Mouse (Mus musculus) hindbrain, embryonic 13.5 days (tissue): ENCODE results near the gene Eef2. TPM values are rescaled to one million over a fixed set of nuclear protein-coding genes. Genes with fewer than 3 reads are reported as not detected.
"Not testable (repeated sequence)": the region's sequence is repeated elsewhere in the genome, so short reads cannot be mapped to it uniquely, and the experiment has no call there.

Experiments
- ATAC-seq: fragments of 200-750 bp; cut with Nextera tagmentation; 2 replicates; pipeline ENCODE4 v1.8.0; 2017; ENCODE audit warnings: moderate TSS enrichment; ENCODE audit not compliant: low FRiP score
- H3K27ac ChIP-seq: fragments of 300-500 bp; sonication (generic); 2 replicates; pipeline ENCODE4 v1.5.1; 2015; ENCODE audit warnings: inconsistent platforms, mild to moderate bottlenecking, moderate library complexity
- H3K27me3 ChIP-seq: fragments of 300-500 bp; sonication (generic); 2 replicates; pipeline ENCODE4 v1.6.1; 2015; ENCODE audit warnings: mild to moderate bottlenecking, inconsistent platforms
- H3K36me3 ChIP-seq: fragments of 300-500 bp; sonication (generic); 2 replicates; pipeline ENCODE4 v1.6.1; 2015; ENCODE audit warnings: mild to moderate bottlenecking, inconsistent platforms
- H3K4me1 ChIP-seq: fragments of 300-500 bp; sonication (generic); replicated peaks from 2 replicates; pipeline ENCODE4 v1.6.1; 2015; ENCODE audit warnings: inconsistent platforms
- H3K4me2 ChIP-seq: fragments of 300-500 bp; sonication (generic); 2 replicates; pipeline ENCODE4 v1.6.1; 2015; ENCODE audit warnings: inconsistent platforms, mild to moderate bottlenecking, moderate library complexity
- H3K4me3 ChIP-seq: fragments of 300-500 bp; sonication (generic); 2 replicates; pipeline ENCODE4 v1.5.1; 2015; ENCODE audit warnings: mild to moderate bottlenecking, inconsistent platforms
- H3K9ac ChIP-seq: fragments of 300-500 bp; sonication (generic); 2 replicates; pipeline ENCODE4 v1.6.1; 2015; ENCODE audit warnings: mild to moderate bottlenecking, inconsistent platforms
- H3K9me3 ChIP-seq: fragments of 300-500 bp; sonication (generic); 2 replicates; pipeline ENCODE4 v1.6.1; 2016; ENCODE audit warnings: inconsistent platforms
- WGBS: fragments of 180-500 bp; shearing (Covaris S2); methylation state at CpG from one replicate; pipeline ENCODE4 v1.1.7; 2015; 5-methylcytosine and 5-hydroxymethylcytosine counted together
- polyA plus RNA-seq: library from polyadenylated mRNA; unstranded; fragments of >200 nt; fragmentation: Nextera tagmentation; extraction: Ambion mirVana; gene quantifications from 2 replicates; pipeline ENCODE4 v1.2.1, GENCODE M21; 2015

Gene Eef2
- polyA plus RNA-seq, 1 experiment from 2014 or later, result 561 TPM

DNA sequence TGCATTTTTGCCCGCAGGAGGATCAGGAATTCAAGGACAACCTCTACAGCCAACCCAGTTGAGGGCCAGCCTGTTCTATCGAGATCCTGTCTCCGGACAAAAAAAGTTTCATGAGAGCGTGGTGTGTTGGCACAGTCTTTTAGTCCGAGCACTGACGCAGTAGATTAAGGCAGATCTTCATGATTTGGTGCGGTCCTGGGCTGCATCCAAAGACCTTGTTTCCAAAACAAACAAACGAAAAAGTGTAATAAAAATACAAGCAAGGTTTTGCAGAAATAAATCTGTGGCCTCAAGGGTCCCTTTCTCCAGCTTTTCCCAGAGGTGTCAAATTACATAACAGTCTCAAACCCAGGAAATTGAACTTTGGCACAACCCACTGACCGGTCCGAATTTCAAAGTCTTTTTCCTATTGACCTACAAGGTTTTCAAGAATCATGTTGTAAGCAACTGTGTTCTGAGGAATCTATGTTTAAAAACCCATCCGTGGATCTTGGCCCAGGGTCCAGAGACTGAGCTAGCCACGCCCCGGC lies 430 bp upstream of the Eef2 start:
- Histone ChIP-seq H3K27ac (peak overlapping the region; percentile 98), H3K27me3 (no peaks in the 10 kb centered on the region), H3K9ac (peak overlapping the region; percentile 58), H3K36me3 (peaks cover 37% of the 10 kb centered on the region), H3K4me2 (peak overlapping the region; percentile 97), H3K9me3 (no peaks in the 10 kb centered on the region), H3K4me3 (peak overlapping the region; percentile 94), H3K4me1 (peaks cover 69% of the 10 kb centered on the region)
- no peak for ATAC-seq
- WGBS, result 8% methylated on average over 13 of the region's 13 CpGs

DNA sequence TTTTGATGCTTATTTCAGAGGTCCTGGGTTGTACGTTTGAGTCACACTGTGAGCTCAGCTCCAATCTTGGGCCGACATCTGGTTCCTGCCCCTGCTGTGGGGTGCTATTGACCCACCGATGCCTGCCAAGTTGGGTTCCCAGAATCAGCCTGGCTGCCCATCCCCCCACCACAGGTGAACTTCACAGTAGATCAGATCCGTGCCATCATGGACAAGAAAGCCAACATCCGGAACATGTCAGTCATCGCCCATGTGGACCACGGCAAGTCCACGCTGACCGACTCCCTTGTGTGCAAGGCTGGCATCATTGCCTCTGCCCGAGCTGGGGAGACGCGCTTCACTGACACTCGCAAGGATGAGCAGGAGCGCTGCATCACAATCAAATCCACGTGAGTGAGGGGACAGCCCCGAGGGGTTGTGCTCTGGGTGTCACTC lies 1.1 kb downstream of the Eef2 start:
- H3K9ac ChIP-seq, result peak overlapping the region; percentile 100
- H3K36me3 ChIP-seq, result peaks cover 52% of the 10 kb centered on the region
- peaks cover 78% of the 10 kb centered on the region for H3K4me1 ChIP-seq
- WGBS, result 14% methylated on average over 16 of the region's 16 CpGs
- H3K27me3 ChIP-seq, result no peaks in the 10 kb centered on the region
- H3K4me2 ChIP-seq, result peak overlapping the region; percentile 97
- H3K9me3 ChIP-seq, result no peaks in the 10 kb centered on the region
- no peak for ATAC-seq
- H3K27ac ChIP-seq, result peak overlapping the region; percentile 98
- H3K4me3 ChIP-seq, result peak overlapping the region; percentile 94

DNA sequence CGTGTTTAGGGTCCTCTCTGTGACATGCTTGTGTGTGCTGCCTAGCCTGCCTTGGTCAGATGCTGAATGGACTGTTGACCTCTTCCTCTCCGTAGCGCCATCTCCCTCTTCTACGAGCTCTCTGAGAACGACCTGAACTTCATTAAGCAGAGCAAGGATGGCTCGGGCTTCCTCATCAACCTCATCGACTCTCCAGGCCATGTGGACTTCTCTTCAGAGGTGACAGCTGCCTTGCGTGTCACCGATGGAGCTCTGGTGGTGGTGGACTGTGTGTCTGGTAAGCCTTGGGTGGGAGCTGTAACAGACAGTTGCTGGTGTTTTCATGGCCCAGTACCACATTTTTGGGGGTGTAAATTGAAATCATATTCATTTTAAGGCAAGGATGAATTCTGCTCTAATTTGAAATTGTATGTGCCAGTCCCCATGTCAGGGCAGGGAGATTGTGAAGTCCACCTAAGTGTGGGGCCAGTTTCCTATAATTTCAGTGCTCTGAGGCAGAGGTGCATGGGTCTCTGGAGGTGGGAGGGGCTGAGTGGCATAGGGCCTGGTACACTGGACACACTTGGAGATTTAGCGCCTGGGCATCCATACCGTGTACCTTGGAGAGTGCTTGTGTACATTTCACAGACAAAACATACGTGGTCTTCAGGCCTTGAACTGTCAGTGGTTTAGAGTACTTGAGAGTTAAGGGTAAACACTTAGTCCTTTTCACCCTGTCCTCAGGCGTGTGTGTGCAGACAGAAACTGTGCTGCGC lies 1.7 kb downstream of the Eef2 start:
- peaks cover 52% of the 10 kb centered on the region for H3K36me3 ChIP-seq
- ATAC-seq, result no peak
- H3K27me3 ChIP-seq, result no peaks in the 10 kb centered on the region
- H3K9me3 ChIP-seq, result no peaks in the 10 kb centered on the region
- peaks cover 71% of the 10 kb centered on the region for H3K4me1 ChIP-seq
- peak overlapping the region; percentile 100 for H3K9ac ChIP-seq
- peak overlapping the region; percentile 97 for H3K4me2 ChIP-seq
- H3K27ac ChIP-seq, result peak overlapping the region; percentile 98
- H3K4me3 ChIP-seq, result peak overlapping the region; percentile 94
- WGBS, result 67% methylated on average over 14 of the region's 14 CpGs

DNA sequence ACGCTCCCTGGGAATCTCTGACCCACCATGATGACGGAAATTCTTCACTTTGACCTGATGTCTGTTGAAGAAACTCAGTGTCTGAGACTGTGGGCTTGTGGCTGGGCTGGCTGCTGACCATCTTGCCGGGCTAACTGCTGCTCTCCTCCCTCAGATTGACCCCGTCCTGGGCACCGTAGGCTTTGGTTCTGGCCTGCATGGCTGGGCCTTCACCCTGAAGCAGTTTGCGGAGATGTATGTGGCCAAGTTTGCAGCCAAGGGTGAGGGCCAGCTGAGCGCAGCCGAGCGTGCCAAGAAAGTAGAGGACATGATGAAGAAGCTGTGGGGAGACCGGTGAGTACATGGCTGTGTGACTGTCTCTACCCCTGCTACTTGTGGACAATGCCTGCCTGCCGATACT lies 2.5 kb downstream of the Eef2 start:
- ATAC-seq, result no peak
- Histone ChIP-seq H3K4me2 (no peak overlapping the region; the same call in 1 of the 2 replicates), H3K27me3 (no peaks in the 10 kb centered on the region), H3K9ac (0 out of 2 replicates have a peak overlapping the region, but pooled peaks have one; percentile 8), H3K4me1 (peaks cover 70% of the 10 kb centered on the region), H3K4me3 (peak overlapping the region; percentile 94; the same call in 1 of the 2 replicates), H3K36me3 (peaks cover 52% of the 10 kb centered on the region), H3K27ac (no peak overlapping the region), H3K9me3 (no peaks in the 10 kb centered on the region)
- 95% methylated on average over 11 of the region's 11 CpGs for WGBS

DNA sequence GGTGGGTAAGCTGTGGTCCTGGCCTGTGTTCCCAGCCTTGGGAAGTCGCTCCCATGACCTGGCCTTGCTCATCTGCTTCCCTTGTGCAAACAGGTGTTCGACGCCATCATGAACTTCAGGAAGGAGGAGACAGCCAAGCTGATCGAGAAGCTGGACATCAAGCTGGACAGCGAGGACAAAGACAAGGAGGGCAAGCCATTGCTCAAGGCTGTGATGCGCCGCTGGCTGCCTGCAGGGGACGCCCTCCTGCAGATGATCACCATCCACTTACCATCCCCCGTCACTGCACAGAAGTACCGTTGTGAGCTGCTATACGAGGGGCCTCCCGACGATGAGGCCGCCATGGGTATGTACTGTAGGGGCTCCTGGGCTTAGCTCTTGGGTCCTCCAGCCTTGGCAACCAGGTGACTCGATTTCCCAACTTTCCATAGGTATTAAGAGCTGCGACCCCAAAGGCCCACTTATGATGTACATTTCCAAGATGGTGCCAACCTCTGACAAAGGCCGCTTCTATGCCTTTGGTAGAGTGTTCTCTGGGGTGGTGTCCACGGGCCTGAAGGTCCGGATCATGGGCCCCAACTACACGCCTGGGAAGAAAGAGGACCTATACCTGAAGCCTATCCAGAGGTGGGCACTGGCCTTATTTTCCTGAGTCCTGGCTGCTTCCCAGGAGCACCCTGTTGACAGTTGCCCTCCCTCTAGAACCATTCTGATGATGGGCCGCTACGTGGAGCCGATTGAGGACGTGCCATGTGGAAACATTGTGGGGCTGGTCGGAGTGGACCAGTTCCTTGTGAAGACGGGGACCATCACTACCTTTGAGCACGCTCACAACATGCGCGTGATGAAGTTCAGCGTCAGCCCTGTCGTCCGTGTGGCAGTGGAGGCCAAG lies 3.3 kb downstream of the Eef2 start:
- Histone ChIP-seq H3K27me3 (no peaks in the 10 kb centered on the region), H3K9ac (0 out of 2 replicates have a peak overlapping the region, but pooled peaks have one; percentile 8), H3K4me3 (no peak overlapping the region), H3K36me3 (peaks cover 60% of the 10 kb centered on the region), H3K4me2 (no peak overlapping the region; the same call in 1 of the 2 replicates), H3K9me3 (no peaks in the 10 kb centered on the region), H3K4me1 (peaks cover 68% of the 10 kb centered on the region), H3K27ac (no peak overlapping the region)
- 91% methylated on average over 32 of the region's 32 CpGs for WGBS
- ATAC-seq, result no peak

DNA sequence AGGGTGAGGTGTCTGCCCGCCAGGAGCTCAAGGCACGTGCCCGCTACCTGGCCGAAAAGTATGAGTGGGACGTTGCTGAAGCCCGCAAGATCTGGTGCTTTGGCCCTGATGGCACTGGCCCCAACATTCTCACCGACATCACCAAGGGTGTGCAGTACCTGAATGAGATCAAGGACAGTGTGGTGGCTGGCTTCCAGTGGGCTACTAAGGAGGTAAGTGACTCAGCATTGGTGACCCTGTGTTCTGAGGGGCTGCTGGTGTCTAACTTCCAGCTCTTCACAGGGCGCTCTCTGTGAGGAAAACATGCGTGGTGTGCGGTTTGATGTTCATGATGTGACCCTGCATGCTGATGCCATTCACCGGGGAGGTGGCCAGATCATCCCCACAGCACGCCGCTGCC lies 4.5 kb downstream of the Eef2 start:
- WGBS, result 91% methylated on average over 13 of the region's 13 CpGs
- peaks cover 71% of the 10 kb centered on the region for H3K36me3 ChIP-seq
- H3K27me3 ChIP-seq, result no peaks in the 10 kb centered on the region
- no peak for ATAC-seq
- peaks cover 56% of the 10 kb centered on the region for H3K4me1 ChIP-seq
- no peak overlapping the region for H3K27ac ChIP-seq
- no peak overlapping the region for H3K4me2 ChIP-seq
- no peaks in the 10 kb centered on the region for H3K9me3 ChIP-seq
- H3K4me3 ChIP-seq, result no peak overlapping the region
- H3K9ac ChIP-seq, result no peak overlapping the region

DNA sequence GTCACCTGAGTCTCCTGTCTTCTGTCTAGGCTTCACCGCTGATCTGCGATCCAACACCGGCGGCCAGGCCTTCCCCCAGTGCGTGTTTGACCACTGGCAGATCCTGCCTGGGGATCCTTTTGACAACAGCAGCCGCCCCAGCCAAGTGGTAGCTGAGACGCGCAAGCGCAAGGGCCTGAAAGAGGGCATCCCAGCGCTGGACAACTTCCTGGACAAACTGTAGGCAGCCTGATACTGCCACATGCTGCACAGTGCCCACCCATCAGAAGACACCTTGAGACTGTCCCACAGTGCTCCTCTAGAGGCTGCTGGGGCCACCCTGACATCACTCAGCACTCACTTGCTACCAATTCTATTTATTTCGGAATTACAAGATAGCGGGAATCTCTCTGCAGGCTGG lies 5.4 kb downstream of the Eef2 start:
- H3K9ac ChIP-seq, ATAC-seq, H3K27me3 ChIP-seq, H3K4me2 ChIP-seq, H3K4me3 ChIP-seq, H3K9me3 ChIP-seq: not testable (repeated sequence)
- 84% methylated on average over 12 of the region's 12 CpGs for WGBS
- Histone ChIP-seq H3K36me3 (peaks cover 78% of the 10 kb centered on the region), H3K27ac (peak overlapping the region; percentile 66; the same call in 1 of the 2 replicates), H3K4me1 (peaks cover 54% of the 10 kb centered on the region)

DNA sequence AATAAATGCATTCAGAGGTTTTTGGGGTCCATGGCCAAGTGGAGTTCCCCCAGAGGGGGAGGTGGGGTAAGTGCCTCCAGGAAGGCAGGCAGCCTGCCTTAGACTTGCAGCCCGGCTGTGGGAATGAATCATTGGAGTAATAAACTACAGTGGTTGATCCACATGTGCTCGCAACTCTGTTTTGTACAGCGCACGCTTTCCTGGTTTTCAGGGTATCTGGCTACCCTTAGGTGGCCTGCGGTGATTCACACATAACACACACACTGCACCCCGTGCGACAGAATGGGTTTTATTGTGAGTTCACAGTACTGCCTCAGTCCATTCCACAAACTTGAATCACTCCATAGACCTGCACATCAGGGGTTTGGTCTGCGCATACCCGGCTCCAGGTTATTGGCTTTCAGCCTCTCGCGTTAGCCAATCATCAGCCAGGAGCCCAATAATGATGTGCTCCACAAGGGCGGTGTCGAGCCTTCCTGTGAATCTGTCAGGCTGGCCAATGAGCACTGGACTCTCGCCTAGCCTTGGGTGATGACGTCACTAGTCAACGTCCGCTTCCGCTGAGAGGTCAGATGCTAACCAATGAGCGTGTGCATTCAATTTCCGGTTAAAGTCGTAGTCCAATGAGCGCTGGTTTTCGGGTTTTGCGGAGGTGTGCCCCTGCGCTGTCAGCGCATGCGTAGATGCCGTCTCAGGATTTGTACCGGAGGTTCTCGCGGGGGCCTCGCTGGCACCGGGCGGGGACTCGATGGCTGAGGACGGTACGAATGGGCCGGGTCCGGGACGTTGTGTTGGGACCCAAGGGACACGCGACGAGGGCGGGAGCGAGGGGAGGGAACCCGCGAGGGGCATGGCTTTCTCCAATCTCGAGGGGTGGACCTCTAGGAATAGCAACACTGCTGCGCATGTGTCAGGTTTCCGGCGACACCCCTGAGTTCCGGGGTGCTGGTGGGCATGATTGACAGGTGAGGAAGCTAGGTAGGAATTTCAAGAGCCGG lies 6.2 kb downstream of the Eef2 start, which contains the start of gene Dapk3:
Gene Dapk3 (plus strand): TSS at position 670 of the 998 bp plus-strand sequence.
- H3K4me2 ChIP-seq, result peak within 1 kb of the TSS; percentile 69
- peaks cover 82% of the 10 kb centered on the region for H3K36me3 ChIP-seq
- H3K9me3 ChIP-seq, result no peaks in the 10 kb centered on the region
- WGBS, result 4% methylated on average over 53 of the region's 53 CpGs
- H3K27ac ChIP-seq, result peak within 1 kb of the TSS; percentile 94
- peak within 1 kb of the TSS; percentile 66 for H3K4me3 ChIP-seq
- no peaks in the 10 kb centered on the region for H3K27me3 ChIP-seq
- peaks cover 48% of the 10 kb centered on the region for H3K4me1 ChIP-seq
- peak; percentile 95 for ATAC-seq
- H3K9ac ChIP-seq, result peak within 1 kb of the TSS; percentile 82

DNA sequence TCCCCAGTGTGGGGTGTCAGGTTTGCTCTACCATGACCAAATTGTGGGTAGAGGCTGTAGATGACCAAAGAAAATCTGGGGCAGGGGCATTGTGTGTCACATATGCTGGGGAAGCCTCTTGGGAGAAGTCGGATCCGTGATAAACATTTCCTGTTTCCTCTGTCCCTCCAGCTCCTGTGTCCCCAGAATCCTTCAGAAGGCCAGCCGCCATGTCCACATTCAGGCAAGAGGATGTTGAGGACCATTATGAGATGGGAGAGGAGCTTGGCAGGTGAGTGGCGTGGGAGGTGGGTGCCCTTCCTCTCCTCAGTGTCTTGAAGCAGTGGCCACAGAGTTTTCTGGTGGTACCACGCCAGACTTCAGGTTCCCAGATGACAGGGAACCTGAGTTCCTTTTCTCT lies 7.4 kb downstream of the Eef2 start, which contains the start of gene 4930442H23Rik:
Gene 4930442H23Rik (minus strand): TSS at position 45 of the 400 bp plus-strand sequence.
- WGBS, result 88% methylated on average over 5 of the region's 5 CpGs
- ATAC-seq, result no peak
- H3K36me3 ChIP-seq, result peaks cover 79% of the 10 kb centered on the region
- peak within 1 kb of the TSS; percentile 94 for H3K27ac ChIP-seq
- H3K4me3 ChIP-seq, result peak within 1 kb of the TSS; percentile 66
- peak within 1 kb of the TSS; percentile 82 for H3K9ac ChIP-seq
- H3K9me3 ChIP-seq, result no peaks in the 10 kb centered on the region
- peak within 1 kb of the TSS; percentile 69 for H3K4me2 ChIP-seq
- H3K27me3 ChIP-seq, result no peaks in the 10 kb centered on the region
- peaks cover 36% of the 10 kb centered on the region for H3K4me1 ChIP-seq

DNA sequence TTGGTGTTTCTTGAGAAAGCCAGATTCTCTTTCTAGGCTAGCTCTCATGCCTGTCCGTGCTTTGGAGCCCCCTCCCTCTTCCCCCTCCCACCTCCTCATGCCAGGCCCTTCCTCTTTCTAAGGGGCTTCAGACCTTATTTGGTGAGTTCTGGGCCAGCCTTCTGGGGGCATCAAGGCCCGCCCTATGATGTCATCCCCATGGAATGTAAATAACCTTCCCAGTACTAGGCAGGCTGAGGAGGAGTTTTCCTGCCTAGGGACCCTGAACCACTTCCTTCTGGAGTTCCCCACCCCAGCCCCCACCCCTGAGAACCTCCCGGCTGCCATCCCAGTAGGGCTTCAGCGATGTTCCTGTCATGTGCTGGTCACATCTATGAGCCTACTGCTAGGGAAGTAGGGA lies 8.3 kb downstream of the Eef2 start:
- Histone ChIP-seq H3K4me2 (no peak overlapping the region), H3K27me3 (no peaks in the 10 kb centered on the region), H3K9ac (peak overlapping the region; percentile 15; the same call in 1 of the 2 replicates), H3K4me3 (no peak overlapping the region), H3K9me3 (no peaks in the 10 kb centered on the region), H3K36me3 (peaks cover 77% of the 10 kb centered on the region), H3K4me1 (peaks cover 27% of the 10 kb centered on the region), H3K27ac (no peak overlapping the region)
- 72% methylated on average over 4 of the region's 4 CpGs for whole genome bisulfite sequencing
- no peak for ATAC-seq

DNA sequence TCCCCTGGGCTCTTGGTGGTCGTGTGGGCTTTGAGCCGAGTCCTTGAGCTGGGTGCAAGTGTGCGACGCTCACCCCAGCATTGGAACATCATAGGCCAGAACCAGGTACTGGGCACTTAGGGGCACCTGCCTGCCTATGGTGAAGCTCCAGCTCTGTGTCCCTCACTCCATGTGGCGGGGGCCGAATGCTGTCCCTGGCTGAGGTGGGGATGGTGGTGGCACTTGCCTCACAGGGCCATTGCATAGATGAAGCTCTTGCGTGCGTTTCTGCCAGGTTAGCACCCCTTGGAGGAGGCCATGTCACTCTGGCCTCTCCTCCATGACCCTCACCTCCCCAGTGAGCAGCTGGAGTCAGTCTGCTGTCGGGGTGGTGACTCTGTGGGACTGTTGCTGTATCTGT lies 10.7 kb downstream of the Eef2 start:
- Histone ChIP-seq H3K4me3 (no peak overlapping the region), H3K9me3 (no peaks in the 10 kb centered on the region), H3K27me3 (no peaks in the 10 kb centered on the region), H3K36me3 (peaks cover 72% of the 10 kb centered on the region), H3K9ac (no peak overlapping the region), H3K4me2 (no peak overlapping the region), H3K4me1 (peaks cover 23% of the 10 kb centered on the region), H3K27ac (no peak overlapping the region)
- 97% methylated on average over 9 of the region's 9 CpGs for WGBS
- ATAC-seq, result no peak
